Mouse (Mus musculus): ENCODE data around the gene Tbc1d12.

DNA sequence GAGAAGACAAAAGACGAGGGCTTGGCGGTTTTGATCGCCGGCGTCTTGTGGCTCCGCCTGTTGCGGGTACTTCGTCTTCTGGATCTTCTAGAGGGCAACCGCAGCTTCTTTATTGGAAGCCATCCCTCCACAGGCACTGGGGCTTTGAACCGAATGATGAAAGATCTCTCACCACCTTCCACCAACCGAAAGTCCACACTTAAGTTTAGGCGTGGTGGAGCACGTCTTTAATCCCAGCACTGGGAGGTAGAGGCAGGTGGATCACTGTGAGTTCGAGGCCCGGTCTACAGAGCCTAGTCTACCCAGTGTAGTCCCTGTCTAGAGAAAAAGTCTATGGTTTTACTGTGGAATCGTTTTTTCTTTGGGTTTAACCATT, 17.0 kb upstream of the Tbc1d12 start:
- TF ChIP-seq CTCF (IDR thresholded peaks at IDR 0.05; ENCODE audit: control insufficient read depth, insufficient read depth, insufficient read length) (no peak), MYOG (IDR thresholded peaks at IDR 0.05; ENCODE audit: control insufficient read depth, extremely low read depth, insufficient read length) (no peak), MAX (IDR thresholded peaks at IDR 0.05) (no peak), CEBPB (IDR thresholded peaks at IDR 0.05; ENCODE audit: low read depth) (no peak), USF1 (IDR thresholded peaks at IDR 0.05; ENCODE audit: low read depth) (no peak), MYOD1 (IDR thresholded peaks at IDR 0.05; ENCODE audit: control insufficient read depth, insufficient read length, low read depth) (no peak), FOSL1 (IDR thresholded peaks at IDR 0.05; ENCODE audit: insufficient read depth, low read length, poor library complexity, severe bottlenecking) (no peak)

All from C2C12 (cell line).